In genomic region chr17:28775161-28775560, GRCm38 (mm10) we compare ENCODE assay signal across 23 mouse cellular contexts. TPM values are rescaled to one million over a fixed set of nuclear protein-coding genes. Genes with fewer than 3 reads are reported as not detected.
DNase-seq lines count a peak whose midpoint lies in the region; ATAC-seq and TF ChIP-seq lines count a peak whose summit lies in the region.
"Had no signal": no experiment of that assay in that cellular context is flagged by ENCODE, and none has a peak within 500 bp of the region (broad histone marks: within the 10 kb centered on the region; RNA-seq: fewer than 3 reads in every experiment).

No protein-coding gene starts in this region.

- TF ChIP-seq EP300 in liver, postnatal 0 days (IDR thresholded peaks at IDR 0.05; ENCODE audit: low read depth): no peak

- TF ChIP-seq CTCF in liver, adult 2 months (IDR thresholded peaks at IDR 0.05; ENCODE audit: low read depth, low read length): no peak
- no peak for TF ChIP-seq CTCF in liver, postnatal 0 days (IDR thresholded peaks at IDR 0.05; ENCODE audit: low read depth)

- no peak overlapping the region for H3K9ac ChIP-seq in liver, adult 2 months (ENCODE audit: low read depth, low read length)
- no peak overlapping the region for H3K9ac ChIP-seq in liver, postnatal 0 days (replicated peaks)
- H3K9ac ChIP-seq: embryonic facial prominence, embryonic 13.5 days; embryonic facial prominence, embryonic 15.5 days; forebrain, embryonic 12.5 days had no signal

- no peak overlapping the region for H3K4me2 ChIP-seq in liver, postnatal 0 days (ENCODE audit: low read depth, low read length)
- H3K4me2 ChIP-seq: embryonic facial prominence, embryonic 13.5 days; embryonic facial prominence, embryonic 15.5 days; forebrain, embryonic 12.5 days had no signal

- H3K36me3 ChIP-seq in liver, adult 2 months (ENCODE audit: control insufficient read depth, insufficient read depth, low read length): no peaks in the 10 kb centered on the region
- H3K36me3 ChIP-seq in liver, postnatal 0 days (replicated peaks; ENCODE audit: insufficient read depth, low read length): no peaks in the 10 kb centered on the region
- H3K36me3 ChIP-seq: forebrain, embryonic 10.5 days; forebrain, embryonic 12.5 days had no signal

- H3K79me2 ChIP-seq in liver, adult 2 months (ENCODE audit: control insufficient read depth, insufficient read depth, low read length): no peaks in the 10 kb centered on the region

- no peak for ATAC-seq in liver, postnatal 0 days
- ATAC-seq: forebrain, embryonic 14.5 days; forebrain, embryonic 16.5 days had no signal

- no peaks in the 10 kb centered on the region for H3K9me3 ChIP-seq in liver, postnatal 0 days (ENCODE audit: low read length)
- H3K9me3 ChIP-seq: embryonic facial prominence, embryonic 13.5 days; embryonic facial prominence, embryonic 15.5 days; forebrain, embryonic 10.5 days; forebrain, embryonic 12.5 days had no signal

- peaks cover 5% of the 10 kb centered on the region; the same call in 1 of the 2 replicates for H3K27me3 ChIP-seq in liver, adult 2 months (ENCODE audit: control insufficient read depth, insufficient read depth, low read length)
- peaks cover 11% of the 10 kb centered on the region for H3K27me3 ChIP-seq in liver, postnatal 0 days (ENCODE audit: insufficient read depth, low read length)

- no peak overlapping the region for H3K27ac ChIP-seq in liver, adult 2 months (replicated peaks; ENCODE audit: insufficient read depth, low read depth, low read length)
- H3K27ac ChIP-seq in liver, postnatal 0 days (ENCODE audit: low read depth): no peak overlapping the region
- H3K27ac ChIP-seq: embryonic facial prominence, embryonic 13.5 days; embryonic facial prominence, embryonic 15.5 days; forebrain, embryonic 10.5 days; forebrain, embryonic 12.5 days had no signal

- H3K4me1 ChIP-seq in liver, adult 2 months (ENCODE audit: control insufficient read depth, insufficient read depth, low read length): no peaks in the 10 kb centered on the region
- peaks cover 4% of the 10 kb centered on the region for H3K4me1 ChIP-seq in liver, postnatal 0 days (ENCODE audit: insufficient read depth)

- no peak overlapping the region for H3K4me3 ChIP-seq in liver, adult 2 months (ENCODE audit: insufficient read depth, low read depth, low read length)
- no peak overlapping the region for H3K4me3 ChIP-seq in liver, postnatal 0 days (ENCODE audit: low read depth, low read length)
- H3K4me3 ChIP-seq: embryonic facial prominence, embryonic 13.5 days; embryonic facial prominence, embryonic 15.5 days; erythroblast, embryonic 14.5 days; forebrain, embryonic 10.5 days; forebrain, embryonic 12.5 days had no signal

- 83% methylated on average over 4 of the region's 4 CpGs for WGBS in liver, adult 2 months
- 57% methylated on average over 4 of the region's 4 CpGs for WGBS in liver, postnatal 0 days (ENCODE audit: insufficient replicate concordance)

- peak; percentile 63 for DNase-seq in kidney, adult 9 months
- DNase-seq in kidney, postnatal 4 days: no peak
- peak; percentile 14 for DNase-seq in liver, adult 2 months (ENCODE audit: extremely low read depth, low read depth, low spot score)
- no peak for DNase-seq in liver, postnatal 0 days
- no peak for DNase-seq in right cerebral cortex, postnatal 14 days
- DNase-seq: adrenal gland, adult 2 months; adrenal gland, postnatal 10 days; adrenal gland, postnatal 25 days; cerebellum, adult 11 months; cerebellum, adult 18-20 months; cerebellum, adult 8-10 months; cerebellum, adult 9-11 months; cerebellum, postnatal 14 days; cerebellum, postnatal 36 days; embryo, embryonic 11 days had no signal

- no peak for TF ChIP-seq POLR2A in liver, adult 2 months (IDR thresholded peaks at IDR 0.05; ENCODE audit: extremely low read depth, insufficient read depth, low read length)

RNA-seq across cellular contexts. Expression of gene Mapk13, which starts 6.1 kb away (rescaled TPM):
- 0.20 and 0.65 TPM in 2 replicates for total RNA-seq in liver, adult 2 months (2014; rRNA removed)
- polyA plus RNA-seq in liver, adult 2 months (2012; rRNA removed): 0.15 and 0.22 TPM in 2 replicates
- polyA plus RNA-seq in liver, postnatal 0 days (2015; fragmentation: Nextera tagmentation; extraction: Ambion mirVana): 25.2 and 27.6 TPM in 2 replicates
- polyA plus RNA-seq: C2C12; erythroblast, embryonic 14.5 days had no signal

RNA-seq across cellular contexts. Expression of gene Brpf3, which starts 25.7 kb away (rescaled TPM):
- total RNA-seq in liver, adult 2 months (2014; rRNA removed): 4.4 and 8.9 TPM in 2 replicates
- 14.5 and 18.9 TPM in 2 replicates for polyA plus RNA-seq in liver, adult 2 months (2012; rRNA removed)
- polyA plus RNA-seq in liver, postnatal 0 days (2015; fragmentation: Nextera tagmentation; extraction: Ambion mirVana): 33.9 and 35.6 TPM in 2 replicates

RNA-seq across cellular contexts. Expression of gene AC170998.1, which starts 49.3 kb away (rescaled TPM):
- total RNA-seq in liver, adult 2 months (2014; rRNA removed): 2.3 and 2.8 TPM in 2 replicates
- polyA plus RNA-seq in liver, adult 2 months (2012; rRNA removed): not detected in 2 replicates
- polyA plus RNA-seq in liver, postnatal 0 days (2015; fragmentation: Nextera tagmentation; extraction: Ambion mirVana): 0.80 and 1.1 TPM in 2 replicates
- polyA plus RNA-seq: erythroblast, embryonic 14.5 days had no signal

Comparison
In these comparisons a context has a peak if more than half of its experiments do, and no peak if none do; other contexts are left out.
1. DNase-seq: peak in kidney, adult 9 months (single experiment) and liver, adult 2 months (single experiment); none in kidney, postnatal 4 days (0 of 2), liver, postnatal 0 days (single experiment) and right cerebral cortex, postnatal 14 days (single experiment).
2. RNA of gene Mapk13, which starts 6.1 kb away (polyA plus RNA-seq): 25.2 to 27.6 TPM in liver, postnatal 0 days; 0.15 to 0.22 TPM in liver, adult 2 months; every median in the first group is over 10 times any median in the second.